Mouse (Mus musculus) spleen, postnatal 14 days (tissue): ENCODE results near the gene Olfr1357.
A peak's percentile ranks its signal among the peaks of the same experiment; 100 is the strongest.

Experiments used
- DNase-seq, 2 experiments: peaks; one replicate each; pipeline ENCODE4 v3.0.0; 2021 to 2022; ENCODE audit warnings: low spot score in 2 of 2

The Olfr1357 gene

DNA sequence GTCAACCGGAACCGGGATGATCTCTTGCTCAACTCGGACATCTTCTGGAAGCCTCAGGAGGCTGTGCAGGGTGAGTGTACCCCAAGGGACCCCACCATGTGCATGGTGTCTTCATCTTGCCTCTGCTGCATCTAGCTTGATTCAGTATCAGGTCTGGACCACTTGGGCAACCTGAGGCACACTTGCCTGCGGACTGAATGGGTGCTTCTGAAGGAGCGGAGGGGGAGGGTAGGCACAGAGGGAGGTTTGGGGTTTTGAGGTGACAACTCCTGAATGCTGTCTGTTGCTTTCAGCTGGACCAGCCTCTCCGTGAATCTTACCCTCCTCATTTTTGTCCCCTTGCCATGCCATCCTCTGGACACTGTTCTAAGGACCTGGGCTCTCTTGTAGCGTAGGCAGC is 36.8 kb downstream of the Olfr1357 start:
- DNase-seq: no peak

DNA sequence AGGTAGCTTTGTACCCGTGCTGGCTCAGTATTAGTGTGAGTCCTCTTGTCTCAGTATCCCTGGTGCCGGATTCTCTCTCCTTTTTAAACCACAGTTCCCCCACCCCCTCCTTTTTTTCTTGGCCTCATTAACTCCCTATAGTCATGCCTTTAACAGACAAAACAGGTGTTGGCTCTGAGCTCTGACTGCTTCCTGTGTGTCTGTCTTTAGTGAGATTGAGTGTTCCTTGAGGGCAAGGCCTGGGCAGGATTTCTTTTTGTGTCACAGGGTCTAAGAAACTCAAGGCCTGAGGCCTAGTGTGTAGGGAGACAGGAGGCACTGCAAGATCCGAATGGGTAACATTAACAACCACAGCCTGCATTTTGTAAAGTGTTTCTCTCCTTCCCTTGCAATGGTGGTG is 39.7 kb downstream of the Olfr1357 start:
- no peak for DNase-seq

DNA sequence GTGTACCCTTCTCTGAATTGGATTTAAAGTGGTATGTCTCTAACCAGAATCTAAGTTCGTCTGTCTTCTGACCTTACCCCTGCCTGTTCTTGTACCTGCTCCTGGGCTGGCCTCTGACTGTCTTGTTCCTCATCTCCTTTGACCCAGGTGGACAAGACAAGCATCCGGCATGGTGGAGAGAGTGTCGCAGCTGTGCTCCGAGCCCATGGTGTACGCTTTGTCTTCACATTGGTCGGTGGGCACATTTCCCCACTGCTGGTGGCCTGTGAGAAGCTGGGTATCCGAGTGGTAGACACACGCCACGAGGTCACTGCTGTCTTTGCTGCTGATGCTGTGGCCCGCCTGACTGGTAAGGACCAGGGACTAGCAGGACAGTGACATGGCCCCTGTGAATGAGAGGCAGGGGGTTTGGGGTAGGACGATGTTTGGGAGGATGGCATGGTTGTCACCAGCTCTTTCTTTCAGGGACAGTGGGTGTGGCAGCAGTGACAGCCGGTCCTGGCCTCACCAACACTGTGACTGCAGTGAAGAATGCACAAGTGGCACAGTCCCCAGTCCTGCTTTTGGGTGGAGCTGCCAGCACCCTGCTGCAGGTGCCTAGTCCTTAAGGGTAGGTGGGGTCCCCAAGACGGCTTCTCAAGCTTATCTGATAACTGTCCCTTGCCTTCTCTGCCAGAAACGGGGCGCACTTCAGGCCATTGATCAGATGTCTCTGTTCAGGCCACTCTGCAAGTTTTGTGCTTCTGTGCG is 41.3 kb downstream of the Olfr1357 start:
- no peak for DNase-seq

DNA sequence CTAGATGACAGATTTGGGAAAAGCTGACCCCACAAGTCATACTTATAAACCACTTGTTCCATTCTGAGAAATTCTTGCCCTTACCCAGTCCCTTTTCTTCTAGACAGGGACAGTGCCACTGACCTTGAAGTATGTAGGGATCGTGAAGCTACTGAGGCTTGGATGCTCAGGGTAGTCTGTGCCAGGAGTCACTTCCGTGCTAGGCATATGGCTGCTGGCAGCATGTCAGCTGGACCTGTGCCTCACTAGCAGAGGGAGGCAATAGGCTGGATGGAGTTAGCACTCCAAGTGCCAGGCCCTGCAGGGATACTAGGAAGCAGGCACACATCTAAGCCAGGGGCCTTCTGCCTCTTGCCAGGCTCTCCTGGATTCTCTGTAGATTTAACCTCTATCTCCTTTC is 42.2 kb downstream of the Olfr1357 start:
- DNase-seq: no peak

DNA sequence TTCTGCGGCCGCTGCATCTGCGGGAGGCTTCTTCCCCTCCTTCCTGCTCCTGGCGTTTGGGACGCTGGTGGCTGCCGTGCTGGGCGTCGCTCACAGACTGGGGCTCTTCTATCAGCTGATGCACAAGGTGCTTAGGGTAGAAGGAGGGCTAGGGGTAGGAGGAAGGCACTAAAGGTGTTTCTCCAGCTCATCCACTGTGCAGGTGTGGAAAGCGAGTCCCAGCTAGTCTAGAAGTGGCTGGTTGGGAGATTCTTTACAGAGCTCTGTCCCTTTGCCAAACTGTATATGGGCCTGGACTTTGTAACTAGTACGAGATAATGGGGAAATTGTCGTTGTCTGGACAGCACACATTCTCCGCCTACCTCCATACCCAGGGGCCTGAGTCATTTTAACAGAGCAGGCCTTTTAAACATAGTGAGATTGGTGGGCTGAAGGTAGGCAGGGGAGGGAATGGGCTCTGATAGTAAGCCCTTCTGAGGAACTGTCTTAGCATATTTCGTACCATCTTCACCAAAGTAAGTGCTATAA is 42.7 kb downstream of the Olfr1357 start:
- no peak for DNase-seq

DNA sequence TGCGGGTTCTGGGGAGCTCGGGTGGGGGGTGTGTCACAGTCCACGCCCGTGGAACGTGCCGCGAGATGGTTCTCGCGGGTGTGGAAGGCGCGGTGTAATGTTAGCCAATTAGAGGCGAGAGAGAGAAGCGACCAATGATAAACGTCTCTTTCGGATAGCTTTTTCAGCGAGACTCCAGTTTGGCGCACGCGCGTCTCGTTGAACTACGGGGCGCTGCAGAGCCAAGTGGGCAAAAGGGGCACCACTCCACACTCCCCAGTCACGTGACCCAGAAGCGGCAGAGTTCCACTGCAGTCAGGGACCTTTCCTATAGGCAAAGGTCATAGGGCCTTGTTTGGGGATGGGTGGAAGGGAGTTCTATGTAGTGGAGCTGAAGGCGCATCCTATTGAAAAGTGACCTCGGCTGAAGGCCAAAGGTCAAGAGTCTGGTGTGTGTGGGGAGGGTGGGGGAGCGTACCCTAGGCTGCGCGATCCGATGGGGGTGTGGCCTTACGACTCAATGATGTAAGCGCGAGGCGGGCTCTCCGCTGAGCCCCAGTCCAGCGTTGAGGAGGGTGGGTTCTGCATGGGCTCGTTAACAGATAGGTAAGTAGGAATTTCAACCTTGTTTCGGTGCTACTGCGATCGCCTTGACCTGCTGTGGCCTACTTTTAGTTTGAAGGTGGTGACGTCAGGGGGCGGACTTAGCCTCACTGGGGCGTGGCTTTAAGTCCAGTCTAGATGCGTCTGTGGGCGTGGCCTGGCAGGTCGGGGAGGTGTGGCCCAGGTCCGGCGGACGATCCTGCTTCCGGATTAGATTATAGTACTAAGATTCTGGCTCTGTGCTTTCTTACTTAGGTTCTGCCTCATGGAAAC is 43.4 kb downstream of the Olfr1357 start, which contains the start of gene Ilvbl:
Gene Ilvbl (plus strand): TSS at position 97 of the 855 bp plus-strand sequence.
- peak; percentile 87 to 91 for DNase-seq

DNA sequence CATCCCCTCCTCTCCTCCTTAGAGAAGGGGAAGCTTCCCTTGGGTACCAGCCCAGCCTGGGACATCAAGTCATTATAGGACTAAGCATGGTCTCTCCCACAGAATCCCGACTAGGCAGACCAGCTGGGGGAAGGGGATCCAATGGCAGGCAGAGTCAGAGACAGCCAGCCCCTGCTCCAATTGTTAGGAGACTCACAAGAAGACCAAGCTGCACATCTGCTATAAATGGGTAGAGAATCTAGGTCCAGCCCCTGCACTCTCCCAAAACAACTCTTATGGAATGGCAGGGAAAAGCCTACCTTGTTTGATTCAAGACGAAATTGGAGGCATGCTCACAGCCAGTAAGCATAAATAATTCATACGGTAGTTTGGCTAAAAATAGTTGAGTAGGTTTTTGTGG is 44.6 kb downstream of the Olfr1357 start:
- no peak for DNase-seq

DNA sequence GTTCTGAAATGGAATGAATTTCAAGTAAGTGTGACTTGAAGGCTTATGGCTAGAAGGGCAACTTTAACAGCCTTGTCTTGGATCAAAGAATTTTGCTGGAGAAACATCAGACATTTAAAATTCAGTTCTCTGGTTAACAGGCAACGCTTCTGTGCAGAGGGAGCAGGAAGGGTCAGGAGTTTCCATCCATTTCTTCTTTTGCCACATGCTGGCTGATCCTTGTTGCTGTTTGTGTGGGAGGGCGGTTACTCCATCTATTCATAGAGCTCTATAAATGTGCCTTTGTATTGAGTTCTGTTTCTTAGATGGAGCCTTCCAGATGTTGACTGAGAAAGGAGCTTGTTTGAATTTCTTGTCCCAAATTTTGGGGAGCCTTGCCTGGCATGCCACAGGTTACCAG is 47.0 kb downstream of the Olfr1357 start:
- no peak for DNase-seq

DNA sequence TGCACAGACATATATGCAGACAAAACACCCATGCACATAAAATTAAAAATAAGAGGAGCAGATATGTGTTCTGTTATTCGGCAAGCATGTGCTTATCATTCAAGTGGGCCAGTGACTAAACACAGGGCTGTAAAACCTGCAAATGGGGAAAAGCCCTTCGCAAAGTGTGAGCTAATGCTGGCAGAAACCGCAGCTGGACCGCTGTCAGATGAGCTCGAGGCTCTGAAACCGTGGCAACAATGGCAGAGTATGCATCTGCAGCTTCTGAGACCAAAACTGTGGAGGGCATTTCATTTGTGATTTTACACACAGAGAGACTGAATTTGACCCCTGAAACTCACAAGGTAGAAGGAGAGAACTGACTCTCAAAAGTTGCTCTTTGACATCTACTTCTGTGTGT is 47.5 kb downstream of the Olfr1357 start:
- no peak for DNase-seq

DNA sequence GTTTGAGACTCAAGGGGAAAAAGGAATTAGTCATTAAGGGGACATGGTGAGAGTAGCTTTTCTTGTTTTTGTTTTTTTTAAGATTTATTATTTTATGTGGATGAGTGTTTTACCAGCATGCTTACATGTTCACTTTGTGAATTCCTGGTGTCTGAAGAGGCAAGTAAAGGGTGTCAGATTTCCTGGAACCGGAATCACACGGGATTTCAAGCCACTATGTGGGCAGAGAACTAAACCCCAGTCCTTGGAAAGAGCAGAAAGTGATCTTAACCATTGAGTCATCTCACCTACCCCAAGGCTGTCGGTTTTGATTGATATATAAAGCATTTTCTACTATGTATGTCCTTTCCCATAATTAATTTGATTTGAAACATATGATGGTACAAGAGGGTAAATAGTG is 48.2 kb downstream of the Olfr1357 start:
- no peak for DNase-seq

DNA sequence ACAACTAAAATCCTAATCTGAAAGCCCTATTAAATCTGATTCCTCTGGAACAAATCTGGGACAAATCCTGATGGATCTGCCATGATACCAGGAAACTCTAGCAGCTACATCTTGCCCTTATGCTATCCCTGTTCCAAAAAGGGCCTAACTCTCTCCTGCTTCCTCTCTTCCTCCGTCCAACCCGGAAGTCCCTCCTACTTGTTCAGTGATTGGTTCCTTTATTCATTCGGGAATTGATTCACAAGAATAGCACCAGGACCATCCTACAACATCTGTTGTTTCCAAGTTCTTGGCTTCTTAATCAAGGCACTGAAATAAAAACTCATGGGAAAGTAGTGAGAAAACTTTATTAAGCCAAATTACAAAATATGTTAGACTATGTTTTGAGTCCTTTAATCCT is 48.7 kb downstream of the Olfr1357 start:
- no peak for DNase-seq

DNA sequence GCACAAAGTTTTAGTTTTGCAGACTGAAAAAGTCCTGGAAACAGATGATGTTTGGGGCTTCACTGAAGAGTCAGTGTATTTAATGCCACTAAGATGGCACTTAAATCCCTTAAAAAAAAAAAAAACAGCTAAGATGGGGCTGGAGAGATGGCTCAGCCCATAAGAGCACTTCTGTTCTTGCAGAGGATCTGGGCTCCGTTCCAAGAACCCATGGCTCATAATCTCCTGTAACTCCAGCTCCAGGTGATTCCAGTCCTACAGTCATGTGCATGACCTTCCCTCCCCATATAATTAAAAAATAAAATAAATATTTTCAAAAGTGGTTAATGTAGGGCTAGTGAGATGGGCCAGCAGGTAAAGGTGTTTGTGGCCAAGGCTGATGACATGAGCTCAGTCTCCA is 52.8 kb downstream of the Olfr1357 start:
- no peak for DNase-seq
